Mouse (Mus musculus) embryonic facial prominence, embryonic 10.5 days (tissue): ENCODE measurements around the gene Lrp6. TPM values are rescaled to one million over a fixed set of nuclear protein-coding genes. Genes with fewer than 3 reads are reported as not detected.

Experiments
- DNase-seq: peaks from one replicate; pipeline ENCODE4 v3.0.0-alpha.2; 2017; ENCODE audit warnings: low spot score
- H3K27ac ChIP-seq: fragments of 300-500 bp; sonication (generic); replicated peaks from 2 replicates; pipeline ENCODE4 v1.5.1; 2016; ENCODE audit warnings: mild to moderate bottlenecking
- H3K27me3 ChIP-seq: fragments of 300-500 bp; sonication (generic); replicated peaks from 2 replicates; pipeline ENCODE4 v1.6.1; 2016; ENCODE audit warnings: low read depth, mild to moderate bottlenecking; ENCODE audit not compliant: poor library complexity, severe bottlenecking
- H3K36me3 ChIP-seq: fragments of 300-500 bp; sonication (generic); replicated peaks from 2 replicates; pipeline ENCODE4 v1.6.1; 2016; ENCODE audit warnings: mild to moderate bottlenecking, moderate library complexity
- H3K4me1 ChIP-seq: fragments of 300-500 bp; sonication (generic); 2 replicates; pipeline ENCODE4 v1.6.1; 2016
- H3K4me3 ChIP-seq: fragments of 300-500 bp; sonication (generic); 2 replicates; pipeline ENCODE4 v1.5.1; 2016; ENCODE audit warnings: mild to moderate bottlenecking, moderate library complexity
- H3K9me3 ChIP-seq: fragments of 300-500 bp; sonication (generic); 2 replicates; pipeline ENCODE4 v1.6.1; 2016; ENCODE audit warnings: mild to moderate bottlenecking
- WGBS: fragments of 180-500 bp; shearing (Covaris S2); methylation state at CpG from one replicate; pipeline ENCODE4 v1.1.7; 2016; 5-methylcytosine and 5-hydroxymethylcytosine counted together
- polyA plus RNA-seq: library from polyadenylated mRNA; unstranded; fragments of >200 nt; fragmentation: Nextera tagmentation; extraction: Ambion mirVana; gene quantifications from 2 replicates; pipeline ENCODE4 v1.2.1, GENCODE M21; 2016

Lrp6 gene
- polyA plus RNA-seq, 1 experiment from 2014 or later: 27.1 TPM

GRCm38 (mm10) chr6:134540161-134540560 lies 26.6 kb downstream of the Lrp6 start:
- Histone ChIP-seq H3K27me3 (no peaks in the 10 kb centered on the region), H3K9me3 (no peaks in the 10 kb centered on the region), H3K36me3 (peaks cover 21% of the 10 kb centered on the region), H3K4me1 (peaks cover 15% of the 10 kb centered on the region), H3K27ac (no peak overlapping the region), H3K4me3 (no peak overlapping the region)
- DNase-seq: no peak
- 89% methylated on average over 6 of the region's 6 CpGs for WGBS

DNA sequence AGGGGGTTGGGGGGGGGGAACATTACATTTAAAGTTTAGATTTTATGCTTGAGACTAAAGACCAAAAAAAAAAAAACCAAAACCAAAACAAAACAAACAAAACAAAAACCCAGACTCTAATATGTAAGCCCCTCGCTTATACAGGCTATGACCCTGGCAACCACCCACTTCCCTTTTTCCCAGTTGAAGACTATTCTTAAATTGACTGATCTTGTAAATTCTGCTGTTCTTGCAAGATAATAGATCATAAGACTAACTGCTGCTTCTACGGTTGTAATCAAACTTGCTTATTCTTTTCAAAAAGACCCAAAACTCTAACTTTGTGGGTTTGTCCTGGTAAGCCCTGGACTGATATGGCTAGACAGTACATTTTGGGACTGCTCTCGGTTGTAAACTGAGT lies 27.3 kb downstream of the Lrp6 start:
- no peak overlapping the region for H3K4me3 ChIP-seq
- H3K4me1 ChIP-seq: peaks cover 15% of the 10 kb centered on the region; the same call in 1 of the 2 replicates
- 93% methylated on average over 3 of the region's 3 CpGs for WGBS
- H3K27ac ChIP-seq: no peak overlapping the region
- H3K36me3 ChIP-seq: peaks cover 27% of the 10 kb centered on the region
- no peaks in the 10 kb centered on the region for H3K27me3 ChIP-seq
- no peaks in the 10 kb centered on the region for H3K9me3 ChIP-seq
- no peak for DNase-seq

DNA sequence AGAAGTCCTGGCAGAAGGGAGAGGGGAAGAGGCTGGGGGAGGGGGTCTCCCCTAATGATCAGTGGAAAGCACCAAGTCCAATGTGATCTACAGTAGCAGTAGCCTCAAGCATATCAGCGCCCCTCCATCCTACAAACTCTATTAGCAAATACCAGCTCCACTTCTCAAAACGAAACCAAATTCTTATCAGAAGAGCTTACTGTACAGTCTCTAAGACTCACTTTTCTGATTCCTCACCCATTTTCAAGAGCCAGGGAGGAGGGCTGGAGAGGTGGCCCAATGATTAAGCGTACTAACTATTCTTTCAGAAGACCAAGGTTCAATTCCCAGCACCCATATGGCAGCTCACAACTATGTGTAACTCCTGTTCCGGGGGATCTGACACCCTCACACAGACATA lies 28.0 kb downstream of the Lrp6 start:
- WGBS: 87% methylated on average over 4 of the region's 4 CpGs
- no peaks in the 10 kb centered on the region for H3K27me3 ChIP-seq

DNA sequence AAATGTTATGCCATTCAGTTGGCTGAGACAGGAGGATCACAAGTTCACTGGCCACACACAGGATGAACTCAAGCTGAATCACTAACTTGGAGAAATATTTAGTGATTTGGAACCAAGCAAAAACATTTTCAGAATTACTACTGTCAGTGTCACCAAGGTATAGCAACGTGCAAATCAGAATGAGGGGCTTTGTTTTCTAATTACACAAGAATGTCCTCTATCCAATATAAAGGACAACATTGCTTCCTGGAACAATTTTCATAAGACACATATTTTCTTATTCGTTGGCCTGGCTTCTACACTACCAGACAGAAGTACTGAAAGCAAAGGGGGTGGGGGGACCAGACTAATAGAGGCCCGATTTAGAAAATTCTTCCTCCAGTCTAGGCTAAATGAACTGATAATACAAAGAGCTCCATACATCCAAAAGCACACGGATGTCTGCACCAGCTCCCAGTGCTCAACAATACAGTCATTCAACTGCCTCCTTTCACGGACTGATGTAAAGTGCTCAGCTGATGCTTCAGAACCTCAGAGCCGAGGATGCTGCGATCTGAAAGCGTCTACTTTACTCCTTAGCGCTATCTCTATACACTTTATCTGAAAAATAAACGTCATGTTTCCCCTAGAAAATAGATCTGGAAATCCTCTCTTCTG lies 29.2 kb downstream of the Lrp6 start:
- Histone ChIP-seq H3K27me3 (no peaks in the 10 kb centered on the region), H3K27ac (no peak overlapping the region), H3K4me1 (peaks cover 15% of the 10 kb centered on the region), H3K9me3 (no peaks in the 10 kb centered on the region), H3K4me3 (no peak overlapping the region), H3K36me3 (peaks cover 33% of the 10 kb centered on the region)
- DNase-seq: no peak
- 41% methylated on average over 10 of the region's 10 CpGs for WGBS

More for the DNA sequence above, 28.0 kb downstream of the Lrp6 start:
- no peak for DNase-seq
- no peak overlapping the region for H3K4me3 ChIP-seq
- H3K27ac ChIP-seq: no peak overlapping the region
- peaks cover 15% of the 10 kb centered on the region; the same call in 1 of the 2 replicates for H3K4me1 ChIP-seq
- peaks cover 28% of the 10 kb centered on the region for H3K36me3 ChIP-seq
- H3K9me3 ChIP-seq: no peaks in the 10 kb centered on the region

DNA sequence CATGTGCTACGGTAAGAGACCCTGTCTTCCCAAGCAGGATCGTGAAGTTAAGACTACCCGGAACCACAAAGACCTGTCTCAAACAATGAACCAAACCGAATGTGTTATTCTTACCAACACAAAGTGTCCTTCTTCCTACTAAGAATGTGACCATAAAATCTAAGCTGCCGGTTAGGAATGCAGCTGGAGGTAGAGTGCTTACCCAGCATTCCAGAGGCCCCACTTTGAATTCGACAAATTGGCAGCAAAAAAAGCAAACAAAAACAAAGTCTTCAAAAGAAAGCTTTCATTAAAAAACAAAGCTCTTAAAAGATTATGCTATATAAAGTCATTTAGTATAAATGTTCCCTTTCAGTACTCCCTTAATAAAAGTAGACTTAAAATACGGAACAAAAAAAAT lies 31.6 kb downstream of the Lrp6 start:
- peaks cover 30% of the 10 kb centered on the region for H3K36me3 ChIP-seq
- WGBS: 69% methylated on average over 7 of the region's 7 CpGs
- H3K27me3 ChIP-seq: no peaks in the 10 kb centered on the region
- no peaks in the 10 kb centered on the region for H3K9me3 ChIP-seq
- no peak for DNase-seq
- H3K27ac ChIP-seq: no peak overlapping the region
- H3K4me1 ChIP-seq: peaks cover 15% of the 10 kb centered on the region
- no peak overlapping the region for H3K4me3 ChIP-seq

DNA sequence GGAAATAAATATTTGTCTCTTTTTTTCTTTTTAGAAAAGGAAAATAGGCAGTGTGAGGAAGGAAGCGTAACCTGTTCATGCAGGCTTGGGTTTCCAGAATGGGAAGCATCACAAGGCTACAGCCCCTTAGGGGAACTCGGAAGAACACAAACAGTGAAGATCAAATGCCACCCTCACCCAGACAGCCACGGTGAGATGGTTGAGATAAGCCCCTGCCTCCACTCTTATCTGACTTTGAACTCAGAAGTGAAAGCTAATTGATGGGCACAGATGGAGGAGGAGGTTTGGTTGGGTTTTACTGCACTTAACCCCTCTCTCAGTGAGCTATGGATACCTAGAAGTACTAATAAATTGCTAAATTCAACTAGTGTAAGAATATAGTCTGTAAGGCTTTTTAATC lies 33.7 kb downstream of the Lrp6 start:
- Histone ChIP-seq H3K36me3 (peaks cover 28% of the 10 kb centered on the region), H3K4me1 (peaks cover 19% of the 10 kb centered on the region), H3K27me3 (no peaks in the 10 kb centered on the region), H3K9me3 (no peaks in the 10 kb centered on the region), H3K4me3 (no peak overlapping the region), H3K27ac (no peak overlapping the region)
- DNase-seq: no peak
- WGBS: 63% methylated on average over 3 of the region's 3 CpGs

DNA sequence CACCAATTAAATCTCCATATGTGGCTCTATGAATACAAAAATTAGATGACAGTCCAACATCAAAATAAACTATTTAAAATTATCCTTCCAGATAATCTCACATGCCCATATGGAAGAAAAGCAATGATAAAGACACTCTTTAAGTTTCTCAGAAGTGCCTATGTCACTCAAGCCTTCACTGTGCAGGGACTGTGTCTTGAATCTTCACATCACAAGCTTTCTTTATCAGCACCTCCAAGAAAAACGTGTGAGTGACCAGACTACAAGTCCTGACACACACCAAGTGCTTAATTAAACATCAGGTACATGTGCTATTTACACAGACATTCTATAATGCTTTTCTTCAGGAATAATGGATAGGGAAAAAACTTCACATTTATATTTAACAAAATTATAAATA lies 34.8 kb downstream of the Lrp6 start:
- Histone ChIP-seq H3K36me3 (peaks cover 28% of the 10 kb centered on the region), H3K4me1 (peaks cover 30% of the 10 kb centered on the region), H3K9me3 (no peaks in the 10 kb centered on the region), H3K27ac (no peak overlapping the region), H3K27me3 (no peaks in the 10 kb centered on the region), H3K4me3 (no peak overlapping the region)
- DNase-seq: no peak
- WGBS: 71% methylated on average over 1 of the region's 1 CpGs

GRCm38 (mm10) chr6:134529340-134529739 lies 37.4 kb downstream of the Lrp6 start:
- H3K4me3 ChIP-seq: no peak overlapping the region
- DNase-seq: no peak
- 90% methylated on average over 4 of the region's 4 CpGs for WGBS
- H3K36me3 ChIP-seq: peaks cover 25% of the 10 kb centered on the region
- no peak overlapping the region for H3K27ac ChIP-seq
- H3K9me3 ChIP-seq: no peaks in the 10 kb centered on the region
- peaks cover 38% of the 10 kb centered on the region for H3K4me1 ChIP-seq
- no peaks in the 10 kb centered on the region for H3K27me3 ChIP-seq

GRCm38 (mm10) chr6:134528396-134528795 lies 38.4 kb downstream of the Lrp6 start:
- peaks cover 43% of the 10 kb centered on the region for H3K4me1 ChIP-seq
- no peak overlapping the region for H3K4me3 ChIP-seq
- H3K9me3 ChIP-seq: no peaks in the 10 kb centered on the region
- DNase-seq: no peak
- H3K27ac ChIP-seq: no peak overlapping the region
- H3K36me3 ChIP-seq: peaks cover 19% of the 10 kb centered on the region
- H3K27me3 ChIP-seq: no peaks in the 10 kb centered on the region
- WGBS: 96% methylated on average over 7 of the region's 7 CpGs

DNA sequence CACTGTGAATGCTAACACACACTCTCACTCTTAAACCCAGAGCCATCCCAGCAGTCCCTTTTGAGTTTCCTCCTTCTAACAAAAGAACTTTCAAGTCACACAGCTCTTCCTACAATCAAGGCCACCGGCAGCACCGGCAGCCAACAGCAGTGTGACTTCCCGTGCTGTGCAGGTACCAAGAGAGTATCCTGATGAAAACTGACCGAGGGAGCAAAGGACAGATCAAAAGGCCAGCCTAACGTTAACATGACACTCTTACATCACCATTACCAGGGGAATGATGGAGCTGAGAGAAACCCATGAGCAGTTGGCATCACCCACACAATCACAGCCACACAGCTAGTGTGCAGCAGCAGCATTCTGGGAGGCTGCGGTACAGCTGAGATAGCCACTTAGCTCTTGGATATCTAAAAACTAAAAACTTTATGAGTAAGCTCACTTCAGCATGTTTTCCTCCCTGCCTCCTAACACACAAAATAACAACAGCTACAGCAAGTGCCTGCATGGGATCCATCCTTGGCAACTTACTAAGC lies 39.1 kb downstream of the Lrp6 start:
- Histone ChIP-seq H3K4me3 (no peak overlapping the region), H3K36me3 (peaks cover 19% of the 10 kb centered on the region), H3K27me3 (no peaks in the 10 kb centered on the region), H3K27ac (peak overlapping the region; percentile 59), H3K4me1 (peaks cover 40% of the 10 kb centered on the region), H3K9me3 (no peaks in the 10 kb centered on the region)
- no peak for DNase-seq
- WGBS: 45% methylated on average over 6 of the region's 6 CpGs

- Histone ChIP-seq H3K36me3 (peaks cover 19% of the 10 kb centered on the region), H3K4me1 (peaks cover 40% of the 10 kb centered on the region), H3K27ac (peak overlapping the region; percentile 59), H3K9me3 (no peaks in the 10 kb centered on the region), H3K27me3 (no peaks in the 10 kb centered on the region), H3K4me3 (no peak overlapping the region)
- DNase-seq: no peak
- WGBS: 55% methylated on average over 10 of the region's 10 CpGs
Measured at GRCm38 (mm10) chr6:134526821-134527595, 39.8 kb downstream of the Lrp6 start.

DNA sequence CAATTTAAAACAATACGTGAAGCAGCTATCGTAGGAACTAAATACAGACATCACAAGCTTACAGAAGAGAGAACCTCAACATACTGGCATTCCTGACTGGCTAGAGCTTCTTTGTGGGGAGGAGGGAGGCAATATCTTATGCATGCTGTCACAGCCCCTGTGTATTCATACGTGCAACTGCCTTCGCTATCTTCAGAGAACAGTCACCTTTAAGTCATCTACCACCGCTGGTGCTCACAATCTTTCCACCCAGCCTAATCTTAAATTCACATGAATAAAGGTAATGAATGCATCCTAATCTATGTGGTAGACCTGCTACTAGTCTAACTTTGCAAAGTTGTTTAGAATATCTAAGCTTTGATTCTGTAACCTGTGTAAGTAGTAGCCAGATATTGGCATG lies 40.5 kb downstream of the Lrp6 start:
- Histone ChIP-seq H3K4me3 (no peak overlapping the region), H3K27me3 (no peaks in the 10 kb centered on the region), H3K9me3 (no peaks in the 10 kb centered on the region), H3K4me1 (peaks cover 40% of the 10 kb centered on the region), H3K27ac (no peak overlapping the region), H3K36me3 (peaks cover 15% of the 10 kb centered on the region)
- no peak for DNase-seq
- 92% methylated on average over 5 of the region's 5 CpGs for whole genome bisulfite sequencing

DNA sequence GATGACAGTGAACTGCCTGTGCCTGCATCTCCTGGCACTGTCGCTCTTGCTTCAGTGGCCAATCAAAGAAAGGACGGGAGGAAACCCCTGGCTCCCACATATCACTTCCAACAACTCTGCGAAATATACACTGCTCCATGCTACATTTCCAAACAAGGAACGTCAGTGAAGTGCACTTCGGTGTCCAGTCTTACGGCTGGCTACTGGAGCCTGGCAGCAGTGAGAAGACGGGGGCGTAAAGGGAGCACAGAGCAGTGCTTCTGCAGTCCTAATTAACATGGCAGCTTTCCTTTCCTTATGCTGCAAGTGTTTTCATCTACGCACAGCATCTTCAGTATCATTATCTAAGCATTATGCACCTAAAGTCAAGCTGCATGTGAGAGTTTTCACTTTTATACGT lies 45.4 kb downstream of the Lrp6 start:
- WGBS: 86% methylated on average over 10 of the region's 10 CpGs

More for the DNA sequence above, 45.4 kb downstream of the Lrp6 start:
- Histone ChIP-seq H3K4me1 (peaks cover 14% of the 10 kb centered on the region), H3K4me3 (no peak overlapping the region), H3K27me3 (no peaks in the 10 kb centered on the region), H3K27ac (no peak overlapping the region), H3K9me3 (no peaks in the 10 kb centered on the region), H3K36me3 (peaks cover 7% of the 10 kb centered on the region)
- no peak for DNase-seq
